ENCODE assay signal across 11 mouse cellular contexts in the genomic region with DNA sequence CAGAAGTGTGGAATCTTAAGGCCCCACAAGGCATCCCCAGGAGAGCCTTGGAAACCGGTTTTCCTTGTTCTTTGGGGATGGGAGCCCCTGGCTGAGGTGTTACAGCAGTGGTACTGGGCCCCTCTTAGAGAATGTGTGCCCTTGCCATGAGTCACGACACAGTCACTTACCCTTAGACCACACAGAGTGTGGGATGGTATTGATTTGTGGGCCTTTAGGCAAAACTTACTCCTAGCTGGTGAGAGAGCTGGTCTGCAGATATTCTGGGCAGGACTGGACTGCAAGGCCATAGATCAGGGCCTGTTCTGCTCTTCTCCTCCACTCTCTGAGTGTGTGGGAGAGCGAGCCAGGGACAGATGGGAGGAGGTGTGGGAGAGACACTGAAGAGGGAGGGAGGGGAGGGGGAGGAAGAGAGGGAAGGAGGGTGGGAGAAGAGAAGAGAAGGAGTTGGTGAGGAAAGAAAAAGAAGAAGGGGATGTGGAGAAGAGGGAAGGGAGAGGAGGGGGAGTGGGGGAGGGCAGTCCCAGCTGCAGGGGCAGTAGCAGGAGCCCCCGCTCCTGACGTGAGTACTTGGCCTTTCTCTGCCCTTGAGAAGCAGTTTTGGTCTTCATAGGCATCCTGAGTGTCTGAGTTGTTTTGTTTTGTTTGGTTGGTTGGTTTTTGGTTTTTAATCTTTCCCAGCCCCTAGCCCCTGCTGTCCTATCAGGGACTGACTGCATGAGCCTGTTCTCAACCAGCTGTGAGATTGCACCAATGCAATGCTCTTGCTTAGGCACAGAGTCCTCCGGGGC. TPM values are rescaled to one million over a fixed set of nuclear protein-coding genes. Genes with fewer than 3 reads are reported as not detected.
DNase-seq lines count a peak whose midpoint lies in the region; ATAC-seq lines count a peak whose summit lies in the region.
"Had no signal": no experiment of that assay in that cellular context is flagged by ENCODE, and none has a peak within 500 bp of the region (broad histone marks: within the 10 kb centered on the region; RNA-seq: fewer than 3 reads in every experiment).

No protein-coding gene starts in this region.

- peak; percentile 69 for ATAC-seq in lung, embryonic 15.5 days (ENCODE audit: borderline replicate concordance, extremely low read depth, low FRiP score, low TSS enrichment)
- 0 out of 2 replicates have a peak, but pooled peaks have one; percentile 9 for ATAC-seq in embryonic facial prominence, embryonic 15.5 days (ENCODE audit: insufficient number of reproducible peaks, low FRiP score, low TSS enrichment, low read depth)
- ATAC-seq in megakaryocyte progenitor cell, adult 5-6 weeks (replicated peaks; ENCODE audit: poor library complexity), result 0 out of 2 replicates have a peak, but pooled peaks have one; percentile 30
- no peak for ATAC-seq in granulocyte monocyte progenitor cell, adult 5-6 weeks (replicated peaks; ENCODE audit: poor library complexity, severe bottlenecking)
- ATAC-seq: activated CD4-positive, CD25-positive, alpha-beta regulatory T cell, adult 4 months had no signal

- H3K36me3 ChIP-seq in lung, embryonic 15.5 days, result no peaks in the 10 kb centered on the region
- H3K36me3 ChIP-seq in embryonic facial prominence, embryonic 15.5 days, result no peaks in the 10 kb centered on the region

- peak; percentile 31 for DNase-seq in embryo, embryonic 10.5 days (ENCODE audit: low spot score)
- DNase-seq in embryo, embryonic 11 days, result no peak
- DNase-seq in lung, postnatal 36 days, result no peak
- no peak for DNase-seq in gastrocnemius, postnatal 10 days
- DNase-seq: cerebellum, adult 11-12 months had no signal

- peak overlapping the region; percentile 14; the same call in 1 of the 2 replicates for H3K4me2 ChIP-seq in lung, embryonic 15.5 days
- no peak overlapping the region for H3K4me2 ChIP-seq in embryonic facial prominence, embryonic 15.5 days (replicated peaks)

- no peaks in the 10 kb centered on the region for H3K27me3 ChIP-seq in lung, embryonic 15.5 days
- H3K27me3 ChIP-seq in embryonic facial prominence, embryonic 15.5 days, result no peaks in the 10 kb centered on the region
- H3K27me3 ChIP-seq: CH12.LX had no signal

- H3K9ac ChIP-seq in lung, embryonic 15.5 days, result no peak overlapping the region
- H3K9ac ChIP-seq in embryonic facial prominence, embryonic 15.5 days, result no peak overlapping the region

- H3K4me3 ChIP-seq in lung, embryonic 15.5 days, result no peak overlapping the region
- H3K4me3 ChIP-seq in embryonic facial prominence, embryonic 15.5 days (replicated peaks), result no peak overlapping the region

- peaks cover 75% of the 10 kb centered on the region for H3K4me1 ChIP-seq in lung, embryonic 15.5 days
- peaks cover 50% of the 10 kb centered on the region for H3K4me1 ChIP-seq in embryonic facial prominence, embryonic 15.5 days

- WGBS in lung, embryonic 15.5 days, result 15% methylated on average over 6 of the region's 6 CpGs
- WGBS in embryonic facial prominence, embryonic 15.5 days, result 29% methylated on average over 6 of the region's 6 CpGs

- no peaks in the 10 kb centered on the region for H3K9me3 ChIP-seq in lung, embryonic 15.5 days
- no peaks in the 10 kb centered on the region for H3K9me3 ChIP-seq in embryonic facial prominence, embryonic 15.5 days (replicated peaks)

- peak overlapping the region; percentile 92 for H3K27ac ChIP-seq in lung, embryonic 15.5 days
- peak overlapping the region; percentile 68 for H3K27ac ChIP-seq in embryonic facial prominence, embryonic 15.5 days (replicated peaks)

RNA-seq across cellular contexts. Expression of gene Hpcal1, which starts 42.7 kb away (rescaled TPM):
- 62.0 and 72.2 TPM in 2 replicates for polyA plus RNA-seq in lung, embryonic 15.5 days (2015; fragmentation: Nextera tagmentation; extraction: Ambion mirVana)
- polyA plus RNA-seq in embryonic facial prominence, embryonic 15.5 days (2015; fragmentation: Nextera tagmentation; extraction: Ambion mirVana), result 57.2 and 60.5 TPM in 2 replicates
- 55.6 and 65.0 TPM in 2 replicates for total RNA-seq in megakaryocyte progenitor cell, adult 5-6 weeks (2015)
- 18.6 and 21.9 TPM in 2 replicates for total RNA-seq in megakaryocyte progenitor cell, adult 5-6 weeks (2017)
- 58.9 and 59.4 TPM in 2 replicates for total RNA-seq in granulocyte monocyte progenitor cell, adult 5-6 weeks (2014; fragmentation: Nextera tagmentation)
- 19.6 and 21.7 TPM in 2 replicates for total RNA-seq in granulocyte monocyte progenitor cell, adult 5-6 weeks (2017)
- 10 to 100 TPM; 13.9 to 14.0 TPM for total RNA-seq in gastrocnemius, postnatal 10 days (2021)
